Mouse (Mus musculus): ENCODE data around the gene Gse1.

DNA sequence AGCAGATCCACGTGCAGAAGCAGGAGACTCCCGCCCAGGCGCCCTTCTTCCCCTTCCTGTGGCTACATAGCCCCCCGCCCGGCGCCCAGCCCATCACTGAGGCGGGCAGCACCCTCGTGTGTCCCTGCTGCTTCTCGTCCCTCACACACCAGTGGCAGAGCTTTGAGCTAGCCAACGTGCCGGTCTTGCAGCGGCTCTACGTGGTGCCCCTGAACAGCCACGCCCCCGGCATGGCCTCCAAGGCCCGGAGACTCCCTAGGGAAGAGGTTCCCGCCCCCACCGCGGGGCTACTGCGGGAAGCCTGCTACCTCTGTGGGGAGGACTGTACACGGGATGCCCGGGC lies 1.3 kb downstream of the Gse1 start:
- TF ChIP-seq CHD2 (IDR thresholded peaks at IDR 0.05; ENCODE audit: low read length) (no peak), E2F4 (IDR thresholded peaks at IDR 0.05; ENCODE audit: borderline replicate concordance, low read depth, low read length) (no peak), EP300 (IDR thresholded peaks at IDR 0.05; ENCODE audit: low read depth in 1 of 2, low read length in 2 of 2) (no peak), TCF12 (IDR thresholded peaks at IDR 0.05; ENCODE audit: low read depth, low read length) (no peak), POLR2A (IDR thresholded peaks at IDR 0.05; ENCODE audit: control insufficient read depth in 1 of 2, insufficient read depth in 1 of 2, low read depth in 1 of 2, low read length in 2 of 2, poor library complexity in 1 of 2) (no peak), MXI1 (IDR thresholded peaks at IDR 0.05; ENCODE audit: low read depth, low read length) (no peak), POLR2AphosphoS2 (IDR thresholded peaks at IDR 0.05; ENCODE audit: low read length) (no peak), CTCF (IDR thresholded peaks at IDR 0.05 in 2 of 3, conservative IDR thresholded peaks at IDR 0.05 in 1 of 3; ENCODE audit: control insufficient read depth in 1 of 3, insufficient read depth in 1 of 3, low read depth in 2 of 3, low read length in 3 of 3, poor library complexity in 1 of 3, severe bottlenecking in 1 of 3) (no peak), ZC3H11A (IDR thresholded peaks at IDR 0.05; ENCODE audit: low read depth, low read length) (no peak), RCOR1 (IDR thresholded peaks at IDR 0.05; ENCODE audit: low read depth, low read length) (no peak), GATA1 (IDR thresholded peaks at IDR 0.05; ENCODE audit: low read depth, low read length) (no peak), MYC (IDR thresholded peaks at IDR 0.05; ENCODE audit: low read depth, low read length) (no peak)

All from MEL (cell line).